Mouse (Mus musculus): ENCODE results near the gene Samm50.

Gene Samm50

DNA sequence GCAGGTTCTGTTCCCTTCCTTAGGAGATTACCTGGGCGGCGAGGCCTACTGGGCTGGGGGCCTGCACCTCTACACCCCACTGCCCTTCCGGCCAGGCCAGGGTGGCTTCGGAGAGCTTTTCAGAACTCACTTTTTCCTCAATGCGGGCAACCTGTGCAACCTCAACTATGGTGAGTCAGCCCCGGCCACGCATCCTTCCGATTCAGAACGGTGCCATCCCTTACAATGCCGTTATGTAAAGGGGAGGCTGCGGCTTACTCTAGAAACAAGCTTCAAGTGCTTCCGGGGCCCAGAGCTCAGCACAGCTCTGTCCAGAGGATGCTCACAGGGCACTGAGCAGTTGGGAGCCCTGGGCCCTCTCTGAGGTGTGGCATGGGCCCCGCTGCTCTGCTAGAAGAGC is 18.4 kb downstream of the Samm50 start:
- in situ Hi-C loops (cut with MboI, MseI) = no loop called here

GRCm38 (mm10) chr15:84210941-84211340 is 18.9 kb downstream of the Samm50 start:
- in situ Hi-C loops (cut with MboI, MseI) = no loop called here

- in situ Hi-C loops (cut with MboI, MseI) = no loop called here
Measured at GRCm38 (mm10) chr15:84211564-84211963, 19.5 kb downstream of the Samm50 start.

GRCm38 (mm10) chr15:84212031-84212755 is 20.2 kb downstream of the Samm50 start:
- in situ Hi-C loops (cut with MboI, MseI) = no loop called here

DNA sequence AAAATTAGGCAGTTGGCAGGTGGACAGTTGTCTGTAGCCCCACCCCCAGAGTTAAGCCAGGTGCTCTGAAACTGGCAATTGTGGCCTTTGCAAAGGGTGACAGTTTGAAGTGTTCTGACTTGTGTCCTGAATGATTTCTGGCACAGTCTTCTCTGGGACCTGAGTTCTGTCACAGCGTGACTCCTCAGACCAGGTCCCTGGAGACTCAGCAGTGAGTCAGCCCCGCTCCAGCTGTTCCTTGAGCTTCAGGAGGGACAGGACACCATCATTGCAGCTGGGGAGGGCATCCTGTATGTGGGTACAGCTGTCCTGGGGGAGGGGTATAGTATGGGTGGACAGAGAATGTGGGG is 20.7 kb downstream of the Samm50 start:
- in situ Hi-C loops (cut with MboI, MseI) = no loop called here

GRCm38 (mm10) chr15:84213162-84213739 is 21.2 kb downstream of the Samm50 start:
- in situ Hi-C loops (cut with MboI, MseI) = no loop called here

- in situ Hi-C loops (cut with MboI, MseI) = no loop called here
Measured at GRCm38 (mm10) chr15:84214476-84214875, 22.4 kb downstream of the Samm50 start.

DNA sequence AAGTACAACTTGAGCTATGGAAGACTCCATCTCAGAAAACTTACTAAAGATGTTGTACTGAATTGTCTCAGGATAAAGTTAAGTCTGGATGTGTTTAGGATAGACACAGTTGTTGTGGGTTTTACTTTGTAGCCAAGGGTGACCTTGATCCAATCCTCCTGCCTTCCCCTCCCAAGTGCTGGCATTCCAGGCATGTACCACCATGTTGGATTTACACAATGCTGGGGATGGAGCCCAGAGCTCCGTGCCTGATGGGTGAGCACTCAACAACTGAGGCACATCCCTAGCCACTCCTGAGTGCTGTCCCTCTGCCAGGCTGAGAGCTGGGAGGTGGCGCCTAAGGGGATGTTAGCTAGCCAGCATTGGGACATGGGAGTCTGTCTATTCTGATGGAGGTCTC is 23.2 kb downstream of the Samm50 start:
- in situ Hi-C loops (cut with MboI, MseI) = no loop called here

DNA sequence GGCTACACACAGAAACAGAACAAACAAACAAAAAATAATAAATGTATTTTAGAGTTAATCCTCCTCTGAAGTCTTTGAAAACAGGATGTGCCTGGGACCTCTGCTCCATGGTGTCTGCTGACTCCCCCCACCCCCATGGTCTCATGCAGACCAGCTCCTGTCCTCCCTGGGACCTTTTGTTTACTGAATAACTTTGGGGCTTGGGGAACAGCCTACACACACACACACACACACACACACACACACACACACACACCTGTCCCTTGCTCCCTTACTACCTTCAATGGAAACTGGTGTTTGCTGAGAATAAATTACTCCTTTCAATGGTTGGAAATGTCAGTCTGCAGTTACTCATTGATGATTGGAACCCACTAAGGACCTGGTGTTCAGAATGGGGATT is 24.0 kb downstream of the Samm50 start:
- in situ Hi-C loops (cut with MboI, MseI) = no loop called here

GRCm38 (mm10) chr15:84216461-84217084 is 24.5 kb downstream of the Samm50 start:
- in situ Hi-C loops (cut with MboI, MseI) = no loop called here

GRCm38 (mm10) chr15:84217969-84218782 is 26.1 kb downstream of the Samm50 start:
- in situ Hi-C loops (cut with MboI, MseI) = no loop called here

DNA sequence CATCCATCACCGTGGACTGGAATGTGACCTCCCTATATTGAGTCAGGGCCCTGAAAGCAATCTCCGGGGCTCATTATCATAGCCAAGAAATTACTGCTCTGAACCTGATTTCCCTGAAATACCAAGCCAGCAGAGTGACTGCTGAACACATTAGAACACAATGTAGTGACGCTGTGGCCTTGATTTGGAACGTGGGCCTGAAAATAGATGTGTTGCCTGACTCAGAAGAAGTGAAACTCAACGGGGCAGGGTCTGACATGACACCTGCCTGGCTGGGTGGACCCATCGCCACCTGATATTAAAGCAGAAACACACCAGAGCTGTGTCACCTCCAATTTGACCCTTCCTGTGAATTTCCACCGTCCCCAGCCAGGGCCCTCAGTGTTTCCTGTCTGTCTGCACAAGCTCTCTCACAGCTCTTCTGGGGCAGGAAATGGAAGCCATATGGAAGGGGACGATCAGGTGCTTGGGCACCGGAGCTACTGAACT is 26.8 kb downstream of the Samm50 start:
- in situ Hi-C loops (cut with MboI, MseI) = no loop called here

- in situ Hi-C loops (cut with MboI, MseI) = no loop called here
Measured at GRCm38 (mm10) chr15:84221539-84221938, 29.5 kb downstream of the Samm50 start.

- in situ Hi-C loops (cut with MboI, MseI) = no loop called here
Measured at GRCm38 (mm10) chr15:84223423-84223822, 31.4 kb downstream of the Samm50 start.

DNA sequence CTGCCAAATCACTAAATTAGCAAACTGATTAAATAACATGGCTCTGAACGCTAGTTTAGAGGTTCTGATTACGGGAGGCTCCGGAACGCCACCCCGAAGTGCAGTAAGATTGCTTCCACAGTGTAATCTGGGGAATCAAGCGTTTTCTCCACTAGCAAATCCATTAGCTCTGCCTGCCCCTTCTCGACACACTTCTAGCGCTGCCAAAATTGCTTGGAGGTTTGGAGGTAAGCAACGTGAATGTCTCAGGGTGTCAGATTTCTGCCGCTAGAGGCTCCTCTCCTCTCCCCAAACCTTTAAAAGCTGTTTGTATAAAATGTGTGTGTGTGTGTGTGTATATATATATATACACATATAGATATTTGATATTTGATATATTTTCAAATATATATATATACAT is 32.7 kb downstream of the Samm50 start:
- in situ Hi-C loops (cut with MboI, MseI) = no loop called here

- in situ Hi-C loops (cut with MboI, MseI) = no loop called here
Measured at GRCm38 (mm10) chr15:84226918-84227317, 34.9 kb downstream of the Samm50 start.

- in situ Hi-C loops (cut with MboI, MseI) = no loop called here
Measured at GRCm38 (mm10) chr15:84230661-84231060, 38.6 kb downstream of the Samm50 start.

DNA sequence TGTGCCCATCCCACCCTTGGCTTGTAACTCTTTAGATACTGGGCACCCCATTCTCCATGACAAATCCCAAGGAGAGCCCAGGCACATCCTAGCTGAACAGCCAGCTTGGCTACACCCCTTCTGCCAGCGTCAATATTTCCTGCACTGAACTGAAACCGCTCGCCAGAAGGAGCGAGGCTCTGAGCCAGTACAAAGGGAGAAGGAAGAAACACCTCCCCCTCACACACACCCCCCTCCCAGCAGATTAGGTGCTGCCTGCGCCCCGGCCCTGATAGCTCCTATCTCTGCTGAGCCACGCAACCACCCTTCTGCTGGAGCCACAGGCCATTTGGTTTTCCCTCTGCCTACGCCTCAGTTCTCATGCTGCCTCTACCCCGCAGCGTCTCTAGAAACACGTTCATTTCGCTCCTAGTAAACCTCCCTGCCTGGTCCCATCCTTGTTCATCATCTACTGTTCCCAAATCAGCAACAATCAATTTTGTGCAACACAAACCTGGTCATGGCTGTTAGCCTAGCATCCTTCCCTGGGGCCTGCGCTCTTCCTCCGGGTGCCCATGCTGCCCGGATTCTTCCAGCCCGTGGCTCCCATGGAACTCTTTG is 39.2 kb downstream of the Samm50 start:
- in situ Hi-C loops (cut with MboI, MseI) = no loop called here

DNA sequence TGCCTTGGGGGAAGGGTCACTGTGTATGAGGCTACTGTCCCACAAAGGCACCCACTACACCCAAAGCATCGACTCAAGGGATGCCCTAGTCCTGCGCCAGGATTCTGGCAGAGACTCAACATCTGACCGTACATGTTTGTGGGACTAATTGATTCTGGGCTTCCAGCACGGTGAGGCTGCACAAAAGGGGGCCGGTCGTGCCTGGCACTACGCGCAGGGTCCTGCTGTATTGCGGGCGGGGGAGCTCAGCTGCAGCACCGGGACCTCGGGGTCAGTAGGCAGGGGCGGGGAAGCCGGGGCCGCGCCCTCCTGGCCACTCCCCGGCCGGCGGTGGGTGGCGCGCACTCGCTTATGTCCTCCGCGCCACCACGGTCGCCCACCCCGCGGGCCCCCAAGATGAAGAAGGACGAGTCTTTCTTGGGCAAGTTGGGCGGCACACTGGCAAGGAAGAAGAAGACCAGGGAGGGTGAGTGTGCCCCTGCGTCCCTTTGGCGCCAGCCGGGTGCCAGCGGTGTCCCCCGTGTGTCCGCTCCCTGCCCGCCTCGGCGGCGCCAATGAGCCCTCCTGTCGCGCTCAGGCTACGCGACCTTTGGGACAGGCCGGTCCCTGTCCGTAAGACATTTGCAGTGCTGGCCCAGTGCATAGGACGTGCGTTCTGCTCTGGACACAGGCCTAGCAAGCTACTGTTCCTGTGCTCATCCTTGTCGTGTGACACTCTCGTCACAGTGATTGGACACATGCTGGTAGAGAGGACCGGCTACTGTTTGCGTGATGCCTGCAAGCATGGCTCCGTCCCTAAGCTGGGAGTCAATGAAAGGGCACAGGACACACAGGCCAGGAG is 39.9 kb downstream of the Samm50 start, which contains the start of gene Parvb:
Parvb (plus strand) TSS at position 323 of the 841 bp plus-strand sequence.
- in situ Hi-C loops (cut with MboI, MseI) = no loop called here

DNA sequence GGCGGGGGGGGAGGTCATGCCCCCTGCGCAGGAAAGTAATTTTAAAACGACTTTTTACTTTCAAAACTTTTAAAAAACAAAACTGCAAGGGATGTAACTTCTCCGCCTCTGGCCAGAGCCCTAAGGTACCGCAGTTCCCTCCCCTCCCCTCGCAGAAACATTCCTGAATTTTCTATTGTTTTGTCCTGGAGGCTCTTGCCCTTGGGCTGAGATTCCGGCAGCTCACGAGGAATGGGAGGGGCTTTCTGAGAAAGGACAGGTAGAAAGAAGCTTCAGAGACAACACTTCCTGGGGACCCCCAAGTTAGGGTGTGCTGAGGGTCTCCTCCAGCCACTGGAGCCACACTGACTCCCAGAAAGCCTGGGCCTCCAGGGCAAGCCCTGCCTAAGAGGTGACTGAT is 40.6 kb downstream of the Samm50 start:
- in situ Hi-C loops (cut with MboI, MseI) = no loop called here
